Mouse (Mus musculus) telencephalon, adult 2 months (tissue): ENCODE data around the gene Prkg1.
"Not testable (repeated sequence)": the region's sequence is repeated elsewhere in the genome, so short reads cannot be mapped to it uniquely, and the experiment has no call there.

Experiments used
- DNase-seq: peaks from one replicate; pipeline ENCODE4 v3.0.0-alpha.2; 2011; ENCODE audit warnings: low read depth, low spot score

Gene Prkg1

DNA sequence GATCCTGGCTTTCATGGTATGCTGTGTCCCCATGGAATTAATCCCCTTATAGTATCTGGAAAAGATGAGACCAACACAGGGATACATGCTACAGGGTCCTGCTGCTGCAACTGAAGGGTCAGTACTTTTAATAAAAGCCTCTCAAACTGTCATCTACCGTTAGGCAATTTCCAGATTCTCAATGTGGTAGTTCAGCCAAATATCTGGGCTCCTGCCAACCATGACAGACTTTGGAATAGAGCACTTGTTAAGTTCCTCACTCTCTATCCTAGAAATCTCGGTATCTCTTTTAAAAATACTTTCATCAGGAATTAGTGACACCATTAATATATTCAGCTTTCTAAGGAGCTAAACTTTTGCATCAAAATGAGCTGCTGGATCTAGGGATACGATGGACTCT is 428.5 kb downstream of the Prkg1 start:
- DNase-seq: no peak

DNA sequence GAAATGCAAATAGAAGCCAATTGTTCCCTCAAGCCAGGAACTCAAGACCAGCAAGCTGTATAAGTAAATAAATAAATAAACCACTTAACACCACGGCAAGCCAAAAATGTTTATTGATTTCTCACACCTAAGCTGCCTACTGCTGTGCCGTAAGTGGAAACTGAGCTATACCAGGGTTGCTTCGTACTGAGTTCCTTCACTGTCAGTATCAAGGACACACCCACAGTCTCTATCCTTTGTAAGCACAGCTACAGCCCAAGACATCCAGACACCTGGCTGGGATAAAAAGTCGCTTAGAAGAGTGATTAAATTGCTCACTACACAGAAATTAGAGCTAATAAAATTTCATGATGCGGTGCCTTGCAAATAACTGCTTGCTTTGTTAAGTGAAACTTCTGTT is 434.9 kb downstream of the Prkg1 start:
- no peak for DNase-seq

DNA sequence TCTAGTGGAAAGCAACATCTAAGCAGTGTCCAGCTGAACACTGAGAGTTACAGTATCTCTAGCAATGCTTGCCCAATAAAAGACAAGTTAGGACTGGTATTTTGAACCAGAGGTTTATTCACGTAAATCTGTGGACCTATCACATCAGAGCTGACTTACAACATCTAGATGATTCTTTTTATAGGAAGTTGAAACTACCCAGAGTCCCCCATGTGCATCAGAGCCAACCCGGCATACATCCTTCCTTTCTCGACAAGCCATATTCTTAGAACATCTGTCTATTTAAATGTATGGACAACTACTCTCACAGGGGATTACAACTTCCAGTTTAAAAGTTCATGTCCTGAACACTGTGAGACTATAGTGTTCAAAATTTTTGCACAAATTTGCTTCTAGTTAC is 460.1 kb downstream of the Prkg1 start:
- no peak for DNase-seq

DNA sequence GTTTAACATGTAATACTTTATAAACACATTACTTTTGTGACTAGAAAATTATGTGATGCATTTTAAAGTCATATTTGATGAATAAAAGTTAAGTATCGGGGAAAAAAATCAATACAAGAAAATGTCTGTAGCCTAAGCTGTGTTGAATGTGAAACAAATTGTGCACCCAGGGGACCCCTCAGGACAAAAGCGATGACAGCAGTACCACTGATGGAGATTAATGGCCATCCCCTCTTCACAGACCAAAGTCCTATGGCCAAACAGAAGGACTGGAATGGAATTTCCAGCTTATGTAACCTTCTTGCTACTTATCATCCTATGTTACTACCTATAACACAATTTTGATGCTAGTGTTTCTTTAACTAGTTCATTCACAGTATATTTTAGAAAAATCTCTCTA is 473.6 kb downstream of the Prkg1 start:
- no peak for DNase-seq

DNA sequence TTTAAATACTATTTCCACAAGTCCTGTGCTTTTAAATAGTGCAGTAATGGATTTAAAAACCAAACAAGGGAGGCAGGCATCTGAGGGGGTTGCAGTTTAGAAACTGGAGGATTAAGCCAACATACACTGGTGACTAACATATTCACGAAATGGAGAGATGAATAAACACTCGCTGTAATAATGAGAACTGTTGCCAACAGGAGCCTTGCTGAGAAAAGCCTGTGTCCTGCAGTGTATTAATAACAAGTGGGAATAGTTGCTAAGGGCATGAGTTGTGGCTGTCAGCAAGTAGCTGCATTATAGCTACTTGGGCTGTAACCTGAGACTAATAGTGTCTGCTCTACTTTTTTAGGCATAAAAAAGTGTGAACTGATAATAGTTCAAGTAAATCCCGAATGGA is 480.3 kb downstream of the Prkg1 start:
- DNase-seq: no peak

DNA sequence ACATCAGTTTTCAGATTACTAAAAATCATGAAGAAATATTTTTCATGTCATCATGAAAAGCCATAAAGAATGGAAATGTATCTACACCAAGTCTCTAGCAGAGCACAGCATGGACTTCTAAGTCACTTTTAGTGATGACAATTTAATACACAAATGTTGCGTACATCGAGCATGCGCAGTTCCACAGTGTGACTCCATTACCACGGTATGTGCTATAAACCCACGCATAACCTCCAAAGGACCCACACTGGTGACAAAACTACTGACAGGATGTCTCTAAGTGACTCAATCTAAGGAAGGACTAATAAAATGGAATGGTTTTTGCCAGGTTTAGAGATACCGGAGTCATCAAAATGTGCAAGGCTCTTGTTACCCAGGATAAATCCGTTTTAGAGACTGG is 480.7 kb downstream of the Prkg1 start:
- DNase-seq: no peak

DNA sequence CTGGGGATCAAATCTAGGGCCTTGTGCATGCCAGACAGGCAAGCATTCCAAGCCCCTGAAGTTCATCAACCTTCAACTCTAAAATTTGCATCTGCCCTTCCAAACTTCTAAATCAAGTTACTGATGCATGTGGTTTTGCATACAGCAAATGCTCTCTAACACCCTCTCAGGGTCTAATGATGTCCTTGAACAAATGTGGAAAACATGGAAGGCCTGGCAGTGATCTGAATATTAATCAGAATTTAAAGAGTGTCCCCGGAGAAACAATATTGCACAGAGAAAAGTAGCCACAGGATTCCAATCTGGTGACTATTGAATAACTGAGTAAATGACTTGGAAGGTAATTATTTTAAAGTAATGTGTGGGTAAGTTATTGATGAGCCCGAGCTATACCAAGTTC is 481.2 kb downstream of the Prkg1 start:
- DNase-seq: no peak

DNA sequence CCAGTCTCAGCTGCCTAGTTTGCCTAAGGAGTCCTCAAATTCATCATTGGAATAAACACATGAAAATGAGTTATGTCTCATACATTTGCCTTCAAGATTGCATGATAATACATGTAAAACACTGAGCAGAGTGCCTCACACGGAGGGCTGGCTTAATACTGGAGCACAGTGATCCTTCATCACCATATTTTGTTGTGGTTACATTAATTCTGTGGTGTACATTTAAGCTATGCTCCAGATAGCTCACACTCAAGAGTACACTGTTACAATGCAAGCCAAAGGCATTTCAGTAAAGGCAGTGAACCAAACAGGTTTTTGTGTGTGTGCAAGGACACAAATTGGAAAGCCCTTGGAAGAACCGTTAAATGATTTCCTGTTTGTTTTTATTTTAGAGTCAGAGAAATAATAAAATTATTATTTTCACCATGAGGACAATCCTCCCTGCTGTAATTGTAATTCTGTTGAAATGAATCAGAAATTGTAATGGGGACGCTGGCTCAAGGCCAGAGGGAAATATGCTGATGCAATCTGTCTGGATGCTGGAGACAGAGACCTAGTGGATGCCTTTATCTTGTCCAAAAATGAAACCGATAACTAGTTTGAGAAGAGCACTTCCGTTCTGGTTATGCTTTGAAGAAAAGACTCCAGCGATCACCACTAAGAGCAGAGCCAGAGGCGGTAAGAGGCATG is 484.9 kb downstream of the Prkg1 start:
- peak; percentile 8 for DNase-seq

DNA sequence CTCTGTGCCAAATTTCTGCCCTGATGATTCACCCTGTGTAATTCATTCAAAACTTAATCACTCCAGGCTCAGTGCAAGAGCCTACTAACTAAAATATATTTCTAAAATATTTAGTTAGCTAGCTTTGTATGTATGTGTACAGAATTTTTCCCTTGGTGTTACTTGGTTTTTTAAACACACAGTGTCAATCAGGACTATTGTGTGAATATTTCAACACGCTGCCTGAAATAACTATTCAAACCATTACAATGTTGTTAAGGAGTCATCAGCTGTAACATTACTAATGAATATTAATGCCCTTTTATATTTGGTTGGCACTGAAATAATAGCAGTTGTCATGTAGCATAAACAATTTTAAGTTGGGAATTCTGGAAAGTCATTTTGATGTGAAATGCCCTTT is 502.4 kb downstream of the Prkg1 start:
- no peak for DNase-seq

DNA sequence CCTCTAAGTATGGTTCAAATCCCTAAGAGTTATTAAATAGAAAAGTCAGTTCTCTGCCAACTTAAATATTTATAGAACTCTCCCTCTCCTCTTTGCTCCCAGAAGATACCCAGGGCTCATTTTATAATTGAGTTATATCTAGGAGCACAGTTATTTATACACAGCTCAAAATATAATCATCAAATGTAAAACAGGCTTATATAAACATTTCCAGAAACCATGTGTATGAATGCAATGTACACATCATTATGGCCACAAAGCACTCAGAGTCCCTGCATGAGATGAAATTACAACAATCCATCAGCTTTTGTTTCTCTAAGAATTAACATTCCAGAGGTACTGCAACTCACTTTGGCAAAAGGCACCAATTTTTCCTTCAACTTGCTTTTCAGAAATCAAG is 504.3 kb downstream of the Prkg1 start:
- DNase-seq: no peak

DNA sequence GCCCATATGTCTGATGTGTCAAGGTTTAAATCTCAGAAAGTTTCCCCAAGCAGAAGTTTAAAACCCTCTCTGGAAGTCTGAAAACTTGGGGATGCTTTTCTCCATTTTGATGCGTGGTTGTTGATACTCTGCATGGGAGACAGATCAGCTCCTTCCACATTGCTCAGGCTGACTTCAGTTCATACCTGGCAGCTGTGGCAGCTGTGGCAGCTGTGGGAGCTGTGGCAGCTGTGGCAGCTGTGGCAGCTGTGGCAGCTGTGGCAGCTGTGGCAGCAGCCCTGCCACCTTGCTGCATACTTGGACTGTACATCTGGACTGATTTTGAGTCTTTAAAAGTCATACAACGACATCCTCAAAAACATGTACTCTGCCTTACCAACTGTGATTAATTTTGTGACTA is 509.1 kb downstream of the Prkg1 start:
- no peak for DNase-seq

DNA sequence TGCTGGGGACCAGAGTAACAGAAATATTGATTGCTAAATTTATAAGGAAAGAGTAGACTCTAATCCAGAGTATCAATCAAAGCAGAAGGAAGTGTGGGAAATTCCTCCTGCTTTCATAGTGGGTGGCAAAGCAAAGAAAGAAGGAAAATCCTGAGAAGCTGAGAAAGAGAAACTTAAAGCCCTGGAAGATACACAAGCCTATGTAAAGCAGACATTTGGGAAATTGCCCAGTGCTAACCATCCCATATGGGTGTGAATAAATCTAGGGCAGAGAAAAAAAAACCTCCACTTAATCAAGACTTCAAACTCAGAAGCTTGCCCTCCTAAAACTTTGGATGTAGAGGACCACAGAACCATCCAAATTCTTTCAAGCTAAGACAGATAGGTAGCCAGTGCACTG is 532.4 kb downstream of the Prkg1 start:
- peak; percentile 44 for DNase-seq

DNA sequence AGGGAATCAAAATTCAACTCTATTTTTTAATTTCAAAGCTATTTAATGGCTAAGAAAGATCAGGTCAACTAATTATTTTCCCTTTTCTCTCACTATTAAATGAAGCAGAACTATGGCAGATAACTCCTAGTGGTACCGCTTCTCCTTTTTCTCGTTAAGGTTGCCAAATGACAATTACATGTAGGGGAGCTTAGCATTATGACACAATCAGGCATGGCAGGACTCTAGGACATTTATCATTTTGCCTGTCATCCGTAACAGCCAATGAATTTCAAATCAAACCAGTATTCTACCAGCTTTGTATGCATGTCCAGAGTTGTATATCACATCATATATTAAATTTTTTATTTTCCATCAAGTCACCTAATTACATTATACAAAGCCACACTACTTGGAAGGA is 536.4 kb downstream of the Prkg1 start:
- no peak for DNase-seq

DNA sequence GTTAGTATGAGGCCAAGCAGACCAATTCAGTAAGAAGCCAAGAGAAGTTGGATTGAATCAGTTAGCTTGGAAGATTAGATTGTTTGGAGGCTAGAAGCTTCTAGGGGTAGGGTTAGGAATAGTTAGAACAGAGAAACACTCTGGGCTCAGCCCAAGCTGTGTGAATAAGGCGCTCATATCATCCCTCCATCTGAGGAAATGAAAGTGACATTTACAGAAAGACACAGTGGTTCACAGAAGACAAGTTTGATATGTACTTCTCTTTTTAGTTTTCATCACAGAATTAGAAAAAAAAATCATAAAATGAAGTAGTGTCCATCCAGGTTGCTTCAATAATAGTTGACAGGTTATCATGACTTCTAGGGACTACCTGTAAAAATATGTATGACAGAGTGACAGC is 541.4 kb downstream of the Prkg1 start:
- no peak for DNase-seq

DNA sequence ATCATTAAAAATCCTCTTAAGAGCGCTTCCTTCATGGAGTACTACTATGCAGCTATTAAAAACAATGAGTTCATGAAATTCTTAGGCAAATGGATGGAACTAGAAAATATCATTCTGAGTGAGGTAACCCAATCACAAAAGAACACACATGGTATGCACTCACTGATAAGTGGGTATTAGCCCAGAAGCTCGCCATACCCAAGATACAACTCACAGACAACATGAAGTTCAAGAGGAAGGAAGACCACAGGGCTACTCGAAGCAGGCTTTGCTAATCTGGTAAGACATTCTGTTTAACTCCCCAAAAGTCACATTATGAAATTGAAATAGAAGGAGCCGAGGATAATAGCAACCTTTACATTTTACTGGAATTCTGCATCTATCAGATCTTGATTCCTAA is 545.6 kb downstream of the Prkg1 start:
- not testable (repeated sequence) for DNase-seq

DNA sequence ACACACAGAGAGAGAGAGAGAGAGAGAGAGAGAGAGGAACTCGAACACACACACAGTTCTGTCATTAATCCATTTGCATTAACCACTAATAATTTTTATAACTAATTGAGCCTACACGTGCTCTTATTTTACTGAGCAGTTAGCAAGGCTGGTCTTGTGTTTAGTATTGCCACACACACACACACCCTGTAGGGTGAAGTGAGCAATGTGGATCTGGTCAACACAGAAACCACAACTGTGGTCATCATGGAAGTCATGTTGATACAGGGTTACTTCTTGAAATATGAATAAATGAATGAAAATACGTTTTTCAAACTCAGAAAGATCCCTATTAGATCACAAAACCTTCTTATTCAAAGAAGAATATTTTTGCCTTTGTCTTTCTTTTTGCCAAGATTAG is 554.0 kb downstream of the Prkg1 start:
- DNase-seq: no peak

DNA sequence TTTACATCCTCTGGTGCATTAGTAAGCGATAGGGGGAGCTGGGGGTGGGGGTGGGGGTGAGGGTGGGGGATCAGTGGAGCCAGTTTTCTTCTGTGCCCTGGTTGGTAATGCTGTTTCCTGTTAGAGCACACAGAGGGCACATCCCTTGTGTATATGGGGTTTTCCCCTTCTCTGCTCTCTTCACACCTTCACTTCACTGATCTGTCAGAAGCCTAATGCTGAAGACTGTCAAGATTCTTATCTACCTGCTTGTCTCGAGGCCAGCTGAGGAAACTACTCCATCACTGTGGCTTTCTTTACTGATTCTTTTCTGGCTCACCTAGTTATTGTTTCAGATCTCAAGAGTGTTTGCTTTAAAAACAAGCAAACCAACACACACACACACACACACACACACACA is 554.4 kb downstream of the Prkg1 start:
- no peak for DNase-seq

DNA sequence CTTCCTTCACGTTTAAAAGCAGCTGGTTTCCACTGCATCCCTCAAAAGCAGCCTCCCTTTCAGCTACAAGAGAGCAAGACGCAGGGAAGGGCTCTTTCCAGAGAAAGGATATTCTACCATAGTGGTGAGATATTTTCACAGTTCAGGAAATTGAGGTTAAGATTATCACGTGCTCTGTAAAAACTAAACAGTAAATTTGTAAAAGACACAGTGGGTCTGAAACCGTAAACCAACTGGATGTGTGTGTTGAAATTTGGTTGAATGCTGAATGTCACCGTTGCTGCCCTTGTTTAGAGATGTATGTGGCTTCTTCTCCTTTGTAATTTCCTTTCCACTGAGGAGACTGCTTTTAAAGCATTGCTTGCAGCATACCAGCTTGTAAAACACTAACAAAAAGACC is 565.2 kb downstream of the Prkg1 start:
- DNase-seq: no peak

DNA sequence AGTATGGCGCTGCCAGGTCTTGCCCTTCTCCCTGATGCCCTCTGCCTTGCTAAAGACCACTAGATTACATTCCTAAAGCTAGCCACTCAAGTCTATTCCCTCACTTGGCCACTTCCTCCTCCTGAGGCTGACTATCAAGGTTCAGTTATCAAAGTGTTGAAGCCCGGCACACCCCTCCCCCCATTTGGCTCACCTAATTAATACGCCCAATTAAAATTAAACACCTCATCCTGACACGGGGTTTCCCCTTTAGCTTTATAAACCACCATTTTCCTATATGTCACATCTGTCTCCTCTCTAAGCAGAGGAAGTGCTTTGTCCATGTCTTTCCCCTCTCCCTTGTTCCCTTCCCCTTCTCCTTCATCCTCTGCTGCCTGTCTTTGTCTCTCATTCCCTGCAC is 566.4 kb downstream of the Prkg1 start:
- DNase-seq: no peak

DNA sequence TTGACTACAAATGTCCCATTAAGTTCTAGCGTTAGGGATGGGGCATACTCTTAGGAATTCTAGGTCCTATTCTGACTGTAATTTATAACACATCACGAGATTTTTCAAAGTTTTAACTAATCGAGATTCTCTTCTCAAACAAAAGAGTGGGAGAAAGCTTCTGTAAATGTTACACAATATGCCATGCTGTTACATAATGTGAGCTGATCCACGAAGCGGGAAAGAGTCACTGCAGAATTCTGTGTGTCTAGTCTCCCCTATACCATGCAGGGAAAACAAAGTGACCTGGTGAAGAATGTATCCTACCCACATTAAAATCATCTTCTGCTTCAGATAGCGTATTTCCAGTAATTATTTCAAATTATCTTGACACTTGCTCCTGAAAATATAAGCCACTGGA is 567.8 kb downstream of the Prkg1 start:
- DNase-seq: peak; percentile 24

DNA sequence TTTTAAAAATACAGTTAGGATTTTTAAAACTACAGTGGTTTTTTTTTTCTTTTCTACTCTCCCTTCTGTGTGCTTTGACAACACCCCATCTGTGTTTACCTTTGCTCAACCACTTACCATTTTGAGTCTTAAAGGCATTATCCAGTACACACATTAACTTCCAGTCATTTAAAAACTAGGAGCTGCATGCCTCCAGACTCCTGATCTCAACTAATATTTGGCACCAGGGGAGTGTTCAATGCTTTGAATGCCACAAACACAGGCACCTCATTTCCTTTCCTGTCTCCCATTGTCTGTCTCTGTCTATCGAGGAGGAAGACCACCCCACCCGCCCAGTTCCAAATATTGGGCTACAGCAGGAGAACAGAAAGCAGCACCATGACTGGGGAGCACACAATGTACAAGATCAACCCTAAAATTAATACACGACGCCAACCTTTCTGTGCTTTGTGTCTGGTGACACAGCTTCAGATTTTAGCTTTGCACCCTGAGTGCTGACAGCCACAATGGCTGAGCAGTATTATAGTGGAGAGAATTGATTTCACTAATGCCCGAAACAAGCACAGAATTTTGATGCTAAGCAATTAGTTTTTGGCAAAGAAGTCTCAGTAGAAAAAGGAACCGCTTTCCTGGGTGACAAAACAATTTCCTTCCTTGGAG is 576.1 kb downstream of the Prkg1 start:
- DNase-seq: no peak

DNA sequence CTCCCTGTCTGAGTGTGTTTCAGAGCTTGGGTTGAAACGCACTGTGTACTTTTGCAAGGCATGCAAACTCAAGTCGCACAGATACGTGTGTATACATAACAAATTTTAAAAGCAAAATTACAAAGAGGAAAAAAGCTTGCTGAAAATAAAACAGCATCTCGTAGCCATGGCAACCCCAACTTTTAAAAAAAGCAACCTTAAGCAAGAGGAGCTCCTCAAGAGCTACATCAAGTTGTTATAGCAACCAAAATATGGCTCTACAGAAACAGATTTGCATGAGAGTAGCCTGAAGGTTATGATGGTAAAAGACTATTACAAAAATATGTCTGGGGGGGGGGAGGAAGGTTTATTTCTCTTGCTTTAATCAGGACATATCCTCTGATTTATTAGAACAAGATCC is 584.1 kb downstream of the Prkg1 start:
- DNase-seq: peak; percentile 85

DNA sequence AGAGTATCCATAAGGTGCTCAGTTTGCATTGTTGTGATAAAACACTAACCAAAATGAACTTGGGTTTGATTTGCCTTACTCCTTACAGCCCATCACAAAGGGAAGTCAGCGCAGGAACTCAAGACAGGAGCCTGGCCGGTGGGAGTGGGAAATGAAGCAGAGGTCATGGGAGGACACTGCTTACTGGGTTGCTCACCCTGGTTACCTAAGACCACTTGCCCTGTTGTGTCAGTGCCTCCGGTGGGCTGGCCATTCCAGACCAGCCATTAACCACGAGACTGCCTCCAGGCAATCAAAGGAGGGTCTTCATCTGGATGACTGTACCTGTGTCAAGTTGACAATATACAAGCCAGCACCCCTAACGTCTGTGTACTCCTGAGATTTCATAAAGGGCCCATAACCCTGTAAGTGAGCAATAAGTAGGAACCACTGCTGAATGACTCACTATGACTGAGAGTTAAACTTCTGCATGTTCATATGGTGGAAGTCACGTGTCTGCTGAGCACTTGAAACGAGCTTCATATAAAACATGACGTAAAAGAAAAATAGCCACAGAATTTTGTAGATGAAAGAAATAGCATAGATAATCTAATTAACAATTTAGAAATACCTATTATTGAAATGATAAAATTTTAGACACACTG is 587.4 kb downstream of the Prkg1 start:
- no peak for DNase-seq
